Mouse (Mus musculus) spleen, postnatal 36 days (tissue): ENCODE data around the gene Rab3il1.
A peak's percentile ranks its signal among the peaks of the same experiment; 100 is the strongest.

ENCODE experiments used
- DNase-seq, 2 experiments: peaks; one replicate each; pipeline ENCODE4 v3.0.0; 2022; ENCODE audit warnings: low spot score in 2 of 2, mixed read lengths in 1 of 2

Gene Rab3il1

GRCm38 (mm10) chr19:10001206-10001969, at the start of gene Rab3il1, which contains the start of gene Best1:
Gene Rab3il1 (plus strand): TSS chr19:10001669.
Gene Best1 (minus strand): TSS chr19:10001633.
- no peak for DNase-seq

- DNase-seq = peak; percentile 28 to 45
Observed at GRCm38 (mm10) chr19:9952390-9952789, 49.1 kb upstream of the Rab3il1 start.

- no peak for DNase-seq
Observed at GRCm38 (mm10) chr19:9952912-9953311, 48.6 kb upstream of the Rab3il1 start.

GRCm38 (mm10) chr19:9954055-9954810, 47.2 kb upstream of the Rab3il1 start:
- peak; percentile 46 to 57 for DNase-seq

GRCm38 (mm10) chr19:9954811-9955202, 46.7 kb upstream of the Rab3il1 start:
- peak in 1 of 2 experiments; percentile 27 for DNase-seq

- no peak for DNase-seq
Observed at GRCm38 (mm10) chr19:9955438-9955837, 46.0 kb upstream of the Rab3il1 start.

- no peak for DNase-seq
Observed at GRCm38 (mm10) chr19:9956624-9957388, 44.7 kb upstream of the Rab3il1 start.

GRCm38 (mm10) chr19:9957965-9958364, 43.5 kb upstream of the Rab3il1 start:
- no peak for DNase-seq

GRCm38 (mm10) chr19:9960769-9961168, 40.7 kb upstream of the Rab3il1 start:
- no peak for DNase-seq

GRCm38 (mm10) chr19:9964205-9964916, 37.1 kb upstream of the Rab3il1 start:
- DNase-seq = no peak

- DNase-seq = no peak
Observed at GRCm38 (mm10) chr19:9966096-9966867, 35.2 kb upstream of the Rab3il1 start.

- DNase-seq = no peak
Observed at GRCm38 (mm10) chr19:9968081-9968787, 33.2 kb upstream of the Rab3il1 start.

- peak; percentile 74 to 77 for DNase-seq
Observed at GRCm38 (mm10) chr19:9974853-9975252, 26.6 kb upstream of the Rab3il1 start.

- no peak for DNase-seq
Observed at GRCm38 (mm10) chr19:9977085-9977484, 24.4 kb upstream of the Rab3il1 start.

GRCm38 (mm10) chr19:9978431-9978951, 23.0 kb upstream of the Rab3il1 start:
- DNase-seq = peak; percentile 47 to 77

- DNase-seq = no peak
Observed at GRCm38 (mm10) chr19:9979156-9979555, 22.3 kb upstream of the Rab3il1 start.

GRCm38 (mm10) chr19:9980258-9980657, 21.2 kb upstream of the Rab3il1 start, which contains the start of gene Fth1:
Gene Fth1 (plus strand): TSS chr19:9980598.
- DNase-seq = no peak

- DNase-seq = no peak
Observed at GRCm38 (mm10) chr19:9981621-9982020, 19.8 kb upstream of the Rab3il1 start.

- peak; percentile 96 to 98 for DNase-seq
Observed at GRCm38 (mm10) chr19:9982151-9982851, 19.2 kb upstream of the Rab3il1 start.
